Mouse (Mus musculus): ENCODE data around the gene Bfar. TPM values are rescaled to one million over a fixed set of nuclear protein-coding genes. Genes with fewer than 3 reads are reported as not detected.

Gene Bfar
- polyA plus RNA-seq, 2 experiments: 10.3 to 11.0 TPM

GRCm38 (mm10) chr16:13674511-13674910, 2.9 kb downstream of the Bfar start:
- Histone ChIP-seq H3K36me3 (replicated peaks; ENCODE audit: control insufficient read depth, insufficient read depth, low read depth) (peaks cover 10% of the 10 kb centered on the region), H3K4me3 (ENCODE audit: insufficient read depth in 1 of 2, low read depth in 2 of 2, low read length in 2 of 2) (no peak overlapping the region), H3K27me3 (ENCODE audit: control insufficient read depth, insufficient read depth, low read length) (no peaks in the 10 kb centered on the region), H3K9ac (replicated peaks) (no peak overlapping the region), H3K27ac (no peak overlapping the region), H3K9me3 (ENCODE audit: control insufficient read depth, low read length) (no peaks in the 10 kb centered on the region), H3K4me2 (ENCODE audit: low read depth) (no peak overlapping the region), H3K4me1 (replicated peaks; ENCODE audit: control insufficient read depth in 2 of 2, insufficient read depth in 2 of 2, low read length in 1 of 2) (peaks cover 5 to 13% of the 10 kb centered on the region in 2 experiments; a peak in 3 of 4 replicates)
- ATAC-seq (ENCODE audit: insufficient read depth) (no peak), DNase-seq (ENCODE audit: low read depth in 3 of 3, low spot score in 3 of 3) (no peak)
- no peak for TF ChIP-seq CTCF (IDR thresholded peaks at IDR 0.05; ENCODE audit: low read depth)
- no peak for TF ChIP-seq EP300 (IDR thresholded peaks at IDR 0.05; ENCODE audit: low read depth)
- WGBS (ENCODE audit: insufficient replicate concordance): 67% methylated on average over 3 of the region's 3 CpGs

DNA sequence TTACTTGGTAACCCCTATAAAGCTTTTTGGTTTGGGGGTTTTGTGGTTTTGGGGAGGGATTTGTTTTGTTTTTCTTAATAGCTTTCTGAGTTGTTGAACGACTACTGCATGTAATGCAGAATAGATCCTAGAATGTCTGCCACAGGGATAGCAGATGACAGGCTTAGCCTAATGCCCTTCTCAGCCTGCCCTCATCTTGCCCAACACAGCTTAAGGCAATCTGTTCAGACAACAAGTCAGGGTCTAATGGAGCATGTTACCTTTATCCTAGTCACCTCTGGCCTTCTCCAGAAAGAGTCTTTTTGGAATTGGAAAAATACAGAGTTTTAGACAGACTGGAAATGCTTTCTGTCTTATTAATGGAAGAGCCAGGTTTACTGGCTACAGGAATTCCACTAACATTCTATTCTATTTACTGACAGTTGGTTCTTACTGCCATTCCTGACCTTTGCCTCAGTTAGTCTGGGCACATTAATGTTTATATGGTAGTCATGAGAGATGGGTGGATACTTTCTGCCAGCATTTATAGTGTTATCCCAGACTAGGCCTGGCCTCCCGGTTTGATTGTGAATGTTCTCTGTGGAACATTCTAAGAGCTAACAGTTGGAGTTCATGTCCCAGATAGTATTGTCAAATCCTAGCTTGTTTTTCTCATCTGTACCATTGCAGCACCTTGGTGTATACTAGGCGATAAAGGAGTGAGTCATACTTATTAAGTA, 7.1 kb downstream of the Bfar start:
- H3K9me3 ChIP-seq (ENCODE audit: control insufficient read depth, low read length): no peaks in the 10 kb centered on the region
- no peak overlapping the region for H3K9ac ChIP-seq (replicated peaks)
- peaks cover 10% of the 10 kb centered on the region for H3K36me3 ChIP-seq (replicated peaks; ENCODE audit: control insufficient read depth, insufficient read depth, low read depth)
- TF ChIP-seq CTCF (IDR thresholded peaks at IDR 0.05; ENCODE audit: low read depth) (no peak), EP300 (IDR thresholded peaks at IDR 0.05; ENCODE audit: low read depth) (no peak)
- no peaks in the 10 kb centered on the region for H3K27me3 ChIP-seq (ENCODE audit: control insufficient read depth, insufficient read depth, low read length)
- 83% methylated on average over 3 of the region's 3 CpGs for WGBS (ENCODE audit: insufficient replicate concordance)
- H3K4me1 ChIP-seq (replicated peaks; ENCODE audit: control insufficient read depth in 2 of 2, insufficient read depth in 2 of 2, low read length in 1 of 2): no peaks in the 10 kb centered on the region
- no peak overlapping the region for H3K4me3 ChIP-seq (ENCODE audit: insufficient read depth in 1 of 2, low read depth in 2 of 2, low read length in 2 of 2)
- no peak overlapping the region for H3K4me2 ChIP-seq (ENCODE audit: low read depth)
- no peak for ATAC-seq (ENCODE audit: insufficient read depth)
- no peak overlapping the region for H3K27ac ChIP-seq
- no peak for DNase-seq (ENCODE audit: low read depth in 3 of 3, low spot score in 3 of 3)

DNA sequence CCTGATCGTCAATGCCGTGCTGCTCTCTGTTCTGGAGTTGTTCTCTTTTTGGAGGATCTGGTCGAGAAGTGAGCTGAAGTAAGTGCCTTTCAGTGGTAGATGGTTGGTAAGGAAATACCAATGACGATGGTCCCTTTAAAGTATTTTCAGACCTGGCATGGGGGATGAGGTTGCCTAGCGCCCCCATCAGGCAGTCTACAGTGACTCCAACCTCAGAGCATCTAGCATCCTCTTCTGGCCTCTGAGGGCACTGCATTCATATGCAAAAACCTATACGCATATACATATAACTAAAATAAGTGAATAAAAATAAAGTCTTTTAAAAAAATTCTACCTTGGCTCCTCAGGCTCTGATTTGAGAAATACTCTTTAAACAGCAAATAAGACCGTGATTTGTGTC, 27.3 kb downstream of the Bfar start:
- TF ChIP-seq EP300 (IDR thresholded peaks at IDR 0.05; ENCODE audit: low read depth) (no peak), CTCF (IDR thresholded peaks at IDR 0.05; ENCODE audit: low read depth) (peak; percentile 48)
- no peak for DNase-seq (ENCODE audit: low read depth in 3 of 3, low spot score in 3 of 3)
- Histone ChIP-seq H3K36me3 (replicated peaks; ENCODE audit: control insufficient read depth, insufficient read depth, low read depth) (peaks cover 12% of the 10 kb centered on the region), H3K9ac (replicated peaks) (no peak overlapping the region), H3K27ac (no peak overlapping the region), H3K4me2 (ENCODE audit: low read depth) (no peak overlapping the region), H3K4me3 (ENCODE audit: insufficient read depth in 1 of 2, low read depth in 2 of 2, low read length in 2 of 2) (no peak overlapping the region), H3K9me3 (ENCODE audit: control insufficient read depth, low read length) (no peaks in the 10 kb centered on the region), H3K4me1 (replicated peaks; ENCODE audit: control insufficient read depth in 2 of 2, insufficient read depth in 2 of 2, low read length in 1 of 2) (no peaks in the 10 kb centered on the region), H3K27me3 (ENCODE audit: control insufficient read depth, insufficient read depth, low read length) (no peaks in the 10 kb centered on the region)
- ATAC-seq (ENCODE audit: insufficient read depth): no peak
- WGBS (ENCODE audit: insufficient replicate concordance): 82% methylated on average over 7 of the region's 7 CpGs

DNA sequence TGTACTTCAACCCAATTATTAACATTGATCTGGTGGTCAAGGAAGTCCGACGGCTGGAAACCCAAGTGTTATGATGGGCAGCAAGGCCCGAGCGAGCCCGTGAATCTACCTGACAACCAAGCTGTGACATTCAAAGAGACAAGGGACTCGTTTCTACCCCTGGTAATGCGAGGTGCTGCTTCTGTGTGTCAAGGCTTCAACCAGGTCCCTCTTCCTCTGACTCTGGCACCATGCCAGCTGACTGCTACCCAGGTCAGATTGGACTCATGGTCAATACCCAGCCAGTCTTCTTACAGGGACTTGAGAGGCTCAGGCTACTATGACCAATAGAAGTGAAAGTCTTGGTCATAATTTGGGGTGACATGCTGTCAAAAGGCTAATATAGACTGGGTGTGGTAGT, 30.5 kb downstream of the Bfar start:
- no peaks in the 10 kb centered on the region for H3K4me1 ChIP-seq (replicated peaks; ENCODE audit: control insufficient read depth in 2 of 2, insufficient read depth in 2 of 2, low read length in 1 of 2)
- H3K36me3 ChIP-seq (replicated peaks; ENCODE audit: control insufficient read depth, insufficient read depth, low read depth): peaks cover 8% of the 10 kb centered on the region
- no peak for TF ChIP-seq EP300 (IDR thresholded peaks at IDR 0.05; ENCODE audit: low read depth)
- no peak for TF ChIP-seq CTCF (IDR thresholded peaks at IDR 0.05; ENCODE audit: low read depth)
- WGBS (ENCODE audit: insufficient replicate concordance): 81% methylated on average over 7 of the region's 7 CpGs
- H3K9me3 ChIP-seq (ENCODE audit: control insufficient read depth, low read length): no peaks in the 10 kb centered on the region
- no peak overlapping the region for H3K27ac ChIP-seq
- DNase-seq (ENCODE audit: low read depth in 3 of 3, low spot score in 3 of 3) (no peak), ATAC-seq (ENCODE audit: insufficient read depth) (no peak)
- H3K27me3 ChIP-seq (ENCODE audit: control insufficient read depth, insufficient read depth, low read length): no peaks in the 10 kb centered on the region
- no peak overlapping the region for H3K9ac ChIP-seq (replicated peaks)
- no peak overlapping the region for H3K4me3 ChIP-seq (ENCODE audit: insufficient read depth in 1 of 2, low read depth in 2 of 2, low read length in 2 of 2)
- no peak overlapping the region for H3K4me2 ChIP-seq (ENCODE audit: low read depth)

DNA sequence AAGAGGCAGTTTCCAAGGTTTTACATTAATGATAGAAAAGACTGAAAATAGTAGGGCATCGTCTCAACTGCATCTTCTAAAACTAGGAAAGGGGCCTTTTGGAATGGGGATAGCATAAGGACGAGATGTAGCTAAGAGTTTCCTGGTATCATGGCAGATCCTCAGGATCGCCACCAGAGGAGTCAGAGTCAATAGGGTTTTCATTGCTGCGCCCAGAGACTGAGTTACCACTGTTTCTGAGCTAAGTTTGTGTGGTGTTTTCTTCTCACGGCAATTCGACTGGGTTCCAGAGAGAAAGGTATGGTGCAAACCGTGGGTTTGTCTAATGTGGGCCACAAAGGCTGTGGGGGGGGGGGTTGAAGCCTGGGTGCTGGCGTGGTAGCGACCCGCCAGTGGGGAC, 33.0 kb downstream of the Bfar start:
- H3K9me3 ChIP-seq (ENCODE audit: control insufficient read depth, low read length): no peaks in the 10 kb centered on the region
- ATAC-seq (ENCODE audit: insufficient read depth): no peak
- H3K4me1 ChIP-seq (replicated peaks; ENCODE audit: control insufficient read depth in 2 of 2, insufficient read depth in 2 of 2, low read length in 1 of 2): no peaks in the 10 kb centered on the region
- no peak for DNase-seq (ENCODE audit: low read depth in 3 of 3, low spot score in 3 of 3)
- H3K4me2 ChIP-seq (ENCODE audit: low read depth): no peak overlapping the region
- WGBS (ENCODE audit: insufficient replicate concordance): 87% methylated on average over 10 of the region's 10 CpGs
- H3K4me3 ChIP-seq (ENCODE audit: insufficient read depth in 1 of 2, low read depth in 2 of 2, low read length in 2 of 2): no peak overlapping the region
- no peak overlapping the region for H3K27ac ChIP-seq
- H3K27me3 ChIP-seq (ENCODE audit: control insufficient read depth, insufficient read depth, low read length): no peaks in the 10 kb centered on the region
- peaks cover 2% of the 10 kb centered on the region; the same call in 1 of the 2 replicates for H3K36me3 ChIP-seq (replicated peaks; ENCODE audit: control insufficient read depth, insufficient read depth, low read depth)
- H3K9ac ChIP-seq (replicated peaks): no peak overlapping the region
- TF ChIP-seq CTCF (IDR thresholded peaks at IDR 0.05; ENCODE audit: low read depth) (no peak), EP300 (IDR thresholded peaks at IDR 0.05; ENCODE audit: low read depth) (no peak)
